21 mouse cellular contexts compared by ENCODE assay signal in genomic region chr2:3642949-3643348, GRCm38 (mm10).
DNase-seq lines count a peak whose midpoint lies in the region; ATAC-seq and TF ChIP-seq lines count a peak whose summit lies in the region.
"Had no signal": no experiment of that assay in that cellular context is flagged by ENCODE, and none has a peak within 500 bp of the region (broad histone marks: within the 10 kb centered on the region; RNA-seq: fewer than 3 reads in every experiment).

No protein-coding gene starts in this region.

- peaks cover 0 to 13% of the 10 kb centered on the region in 2 experiments; a peak in 2 of 4 replicates for H3K36me3 ChIP-seq in MEL (ENCODE audit: control insufficient read depth in 1 of 2, insufficient read depth in 2 of 2, low read length in 2 of 2)
- H3K36me3 ChIP-seq in kidney, embryonic 15.5 days: no peaks in the 10 kb centered on the region
- no peaks in the 10 kb centered on the region for H3K36me3 ChIP-seq in kidney, adult 2 months (ENCODE audit: control insufficient read depth, insufficient read depth, low read length)
- H3K36me3 ChIP-seq: embryonic facial prominence, embryonic 13.5 days; embryonic facial prominence, embryonic 15.5 days; forebrain, embryonic 10.5 days; forebrain, embryonic 12.5 days had no signal

- H3K27ac ChIP-seq in MEL (ENCODE audit: control insufficient read depth, low read depth, low read length): no peak overlapping the region; the same call in 1 of the 2 replicates
- H3K27ac ChIP-seq in kidney, embryonic 15.5 days: no peak overlapping the region
- H3K27ac ChIP-seq in kidney, adult 2 months (ENCODE audit: insufficient read depth, low read depth, low read length): no peak overlapping the region
- H3K27ac ChIP-seq: embryonic facial prominence, embryonic 13.5 days; embryonic facial prominence, embryonic 15.5 days; forebrain, embryonic 10.5 days; forebrain, embryonic 12.5 days had no signal

- TF ChIP-seq RAD21 in MEL (IDR thresholded peaks at IDR 0.05; ENCODE audit: low read depth, low read length): no peak

- no peak for TF ChIP-seq CTCF in MEL (IDR thresholded peaks at IDR 0.05 in 2 of 3, conservative IDR thresholded peaks at IDR 0.05 in 1 of 3; ENCODE audit: control insufficient read depth in 1 of 3, insufficient read depth in 1 of 3, low read depth in 2 of 3, low read length in 3 of 3, poor library complexity in 1 of 3, severe bottlenecking in 1 of 3)
- TF ChIP-seq CTCF in kidney, adult 2 months (conservative IDR thresholded peaks at IDR 0.05; ENCODE audit: insufficient read depth, insufficient read length, low read depth, low read length): no peak

- DNase-seq in MEL (ENCODE audit: low read depth, low spot score) (peak; percentile 84), MEL-GATA-1-ER (ENCODE audit: extremely low read depth, low read depth) (peak; percentile 80)
- no peak for DNase-seq in kidney, adult 2 months
- DNase-seq: adrenal gland, adult 2 months; adrenal gland, postnatal 10 days; adrenal gland, postnatal 25 days; cerebellum, adult 11 months; cerebellum, adult 2 months; cerebellum, adult 9-10 months; cerebellum, postnatal 10 days; cerebellum, postnatal 25 days; embryo, embryonic 11 days had no signal

- H3K9ac ChIP-seq in MEL (ENCODE audit: control insufficient read depth, low read depth, low read length, poor library complexity, severe bottlenecking): no peak overlapping the region
- H3K9ac ChIP-seq in kidney, embryonic 15.5 days: no peak overlapping the region
- H3K9ac ChIP-seq: embryonic facial prominence, embryonic 13.5 days; embryonic facial prominence, embryonic 15.5 days; forebrain, embryonic 12.5 days had no signal

- H3K4me1 ChIP-seq in MEL (ENCODE audit: control insufficient read depth in 1 of 2, insufficient read depth in 2 of 2, low read length in 2 of 2): peaks cover 11 to 23% of the 10 kb centered on the region in 2 experiments
- H3K4me1 ChIP-seq in kidney, embryonic 15.5 days: no peaks in the 10 kb centered on the region
- H3K4me1 ChIP-seq in kidney, adult 2 months (ENCODE audit: control insufficient read depth, insufficient read depth, low read length): no peaks in the 10 kb centered on the region
- H3K4me1 ChIP-seq: embryonic facial prominence, embryonic 13.5 days; embryonic facial prominence, embryonic 15.5 days; forebrain, embryonic 10.5 days; forebrain, embryonic 12.5 days had no signal

- TF ChIP-seq POLR2A in MEL (IDR thresholded peaks at IDR 0.05; ENCODE audit: control insufficient read depth in 1 of 2, insufficient read depth in 1 of 2, low read depth in 1 of 2, low read length in 2 of 2, poor library complexity in 1 of 2): no peak
- no peak for TF ChIP-seq POLR2A in kidney, adult 2 months (IDR thresholded peaks at IDR 0.05; ENCODE audit: low read depth, low read length)

- peak; percentile 24; the same call in 1 of the 2 replicates for ATAC-seq in megakaryocyte-erythroid progenitor cell, adult 5-6 weeks (replicated peaks; ENCODE audit: low FRiP score, low TSS enrichment, poor library complexity, severe bottlenecking)
- ATAC-seq in kidney, embryonic 15.5 days (replicated peaks; ENCODE audit: low FRiP score): no peak
- ATAC-seq: forebrain, embryonic 14.5 days; forebrain, embryonic 16.5 days had no signal

- no peaks in the 10 kb centered on the region for H3K27me3 ChIP-seq in MEL (ENCODE audit: control insufficient read depth in 1 of 2, insufficient read depth in 2 of 2, low read length in 2 of 2)
- no peaks in the 10 kb centered on the region for H3K27me3 ChIP-seq in kidney, embryonic 15.5 days
- H3K27me3 ChIP-seq in kidney, adult 2 months (replicated peaks; ENCODE audit: control insufficient read depth, insufficient read depth, low read length): no peaks in the 10 kb centered on the region
- H3K27me3 ChIP-seq: embryonic facial prominence, embryonic 13.5 days; embryonic facial prominence, embryonic 15.5 days; forebrain, embryonic 12.5 days had no signal

- H3K79me2 ChIP-seq in MEL (ENCODE audit: control insufficient read depth, insufficient read depth, low read length, poor library complexity): no peaks in the 10 kb centered on the region

- H3K4me3 ChIP-seq in MEL (ENCODE audit: control insufficient read depth in 1 of 2, insufficient read depth in 1 of 2, low read depth in 2 of 2, low read length in 2 of 2): no peak overlapping the region
- H3K4me3 ChIP-seq in kidney, embryonic 15.5 days (replicated peaks): no peak overlapping the region
- no peak overlapping the region for H3K4me3 ChIP-seq in kidney, adult 2 months (ENCODE audit: insufficient read depth, low read depth, low read length)
- H3K4me3 ChIP-seq: embryonic facial prominence, embryonic 13.5 days; embryonic facial prominence, embryonic 15.5 days; erythroblast, embryonic 14.5 days; forebrain, embryonic 10.5 days; forebrain, embryonic 12.5 days had no signal

- H3K9me3 ChIP-seq in MEL (replicated peaks; ENCODE audit: insufficient read depth, low read length): no peaks in the 10 kb centered on the region
- no peaks in the 10 kb centered on the region for H3K9me3 ChIP-seq in kidney, embryonic 15.5 days (replicated peaks)
- H3K9me3 ChIP-seq: embryonic facial prominence, embryonic 13.5 days; embryonic facial prominence, embryonic 15.5 days; forebrain, embryonic 10.5 days; forebrain, embryonic 12.5 days had no signal

- peak; percentile 93 for TF ChIP-seq EP300 in MEL (IDR thresholded peaks at IDR 0.05; ENCODE audit: low read depth in 1 of 2, low read length in 2 of 2)

- no peak overlapping the region for H3K4me2 ChIP-seq in kidney, embryonic 15.5 days
- H3K4me2 ChIP-seq: embryonic facial prominence, embryonic 13.5 days; embryonic facial prominence, embryonic 15.5 days; forebrain, embryonic 12.5 days had no signal

TF ChIP-seq in MEL, 35 proteins besides CTCF, POLR2A, EP300 and RAD21:
- TF ChIP-seq USF2 (IDR thresholded peaks at IDR 0.05; ENCODE audit: borderline replicate concordance in 1 of 2, insufficient read depth in 1 of 2, low read depth in 1 of 2, low read length in 2 of 2) (no peak), ELF1 (IDR thresholded peaks at IDR 0.05; ENCODE audit: low read depth, low read length) (no peak), NRF1 (IDR thresholded peaks at IDR 0.05; ENCODE audit: insufficient read depth, low read depth, low read length, poor library complexity, severe bottlenecking) (0 out of 2 replicates have a peak, but pooled peaks have one; percentile 6), E2F4 (IDR thresholded peaks at IDR 0.05; ENCODE audit: borderline replicate concordance, low read depth, low read length) (no peak), GATA1 (IDR thresholded peaks at IDR 0.05; ENCODE audit: low read depth, low read length) (peak; percentile 91), ETS1 (IDR thresholded peaks at IDR 0.05; ENCODE audit: low read depth, low read length) (peak; percentile 71), POLR2AphosphoS5 (IDR thresholded peaks at IDR 0.05; ENCODE audit: borderline replicate concordance, low read depth, low read length) (no peak), MYC (IDR thresholded peaks at IDR 0.05; ENCODE audit: low read depth, low read length) (peak; percentile 57), MAX (IDR thresholded peaks at IDR 0.05; ENCODE audit: low read length) (peak; percentile 44), MAFK (IDR thresholded peaks at IDR 0.05; ENCODE audit: borderline replicate concordance, low read depth, low read length) (no peak), CHD2 (IDR thresholded peaks at IDR 0.05; ENCODE audit: low read length) (no peak), TCF12 (IDR thresholded peaks at IDR 0.05; ENCODE audit: low read depth, low read length) (peak; percentile 90), RCOR1 (IDR thresholded peaks at IDR 0.05; ENCODE audit: low read depth, low read length) (peak; percentile 68; the same call in 1 of the 2 replicates), CHD1 (IDR thresholded peaks at IDR 0.05; ENCODE audit: low read depth, low read length) (no peak), JUND (IDR thresholded peaks at IDR 0.05; ENCODE audit: low read depth, low read length) (no peak), TAL1 (IDR thresholded peaks at IDR 0.05; ENCODE audit: low read length) (peak; percentile 64), MYB (IDR thresholded peaks at IDR 0.05; ENCODE audit: low read depth, low read length) (peak; percentile 30; the same call in 1 of the 2 replicates), BHLHE40 (IDR thresholded peaks at IDR 0.05; ENCODE audit: borderline replicate concordance, low read depth, low read length) (0 out of 2 replicates have a peak, but pooled peaks have one; percentile 6), SMC3 (IDR thresholded peaks at IDR 0.05; ENCODE audit: low read depth, low read length) (no peak), TBP (IDR thresholded peaks at IDR 0.05; ENCODE audit: low read depth, low read length) (no peak), ZC3H11A (IDR thresholded peaks at IDR 0.05; ENCODE audit: low read depth, low read length) (no peak), ZNF384 (IDR thresholded peaks at IDR 0.05; ENCODE audit: low read depth, low read length) (no peak), POLR2AphosphoS2 (IDR thresholded peaks at IDR 0.05; ENCODE audit: low read length) (no peak), ZMIZ1 (IDR thresholded peaks at IDR 0.05; ENCODE audit: low read depth, low read length) (no peak), MXI1 (IDR thresholded peaks at IDR 0.05; ENCODE audit: low read depth, low read length) (peak; percentile 75), NELFE (IDR thresholded peaks at IDR 0.05; ENCODE audit: low read depth, low read length) (no peak), KAT2A (conservative IDR thresholded peaks at IDR 0.05; ENCODE audit: low read depth, low read length) (no peak), HCFC1 (IDR thresholded peaks at IDR 0.05; ENCODE audit: low read depth, low read length) (no peak), SIN3A (IDR thresholded peaks at IDR 0.05; ENCODE audit: low read length) (peak; percentile 58)
